Mouse (Mus musculus) heart, embryonic 16.5 days (tissue): ENCODE measurements around the gene Pik3ip1. TPM values are rescaled to one million over a fixed set of nuclear protein-coding genes. Genes with fewer than 3 reads are reported as not detected.

Experiments
- ATAC-seq: fragments of 200-750 bp; cut with Nextera tagmentation; replicated peaks from 2 replicates; pipeline ENCODE4 v1.8.0; 2017; ENCODE audit warnings: moderate number of reproducible peaks; ENCODE audit not compliant: insufficient read depth, low FRiP score; ENCODE audit errors: extremely low read depth
- H3K27ac ChIP-seq: fragments of 300-500 bp; sonication (generic); 2 replicates; pipeline ENCODE4 v1.5.1; 2014; ENCODE audit warnings: mild to moderate bottlenecking, low read length, control low read depth, moderate library complexity
- H3K27me3 ChIP-seq: fragments of 300-500 bp; sonication (generic); 2 replicates; pipeline ENCODE4 v1.6.1; 2014; ENCODE audit warnings: low read length, mixed read lengths; ENCODE audit not compliant: control insufficient read depth, insufficient read depth
- H3K36me3 ChIP-seq: fragments of 300-500 bp; sonication (generic); 2 replicates; pipeline ENCODE4 v1.6.1; 2014; ENCODE audit not compliant: control insufficient read depth, insufficient read depth
- H3K4me1 ChIP-seq: fragments of 300-500 bp; sonication (generic); 2 replicates; pipeline ENCODE4 v1.6.1; 2014; ENCODE audit warnings: low read length, mixed read lengths; ENCODE audit not compliant: control insufficient read depth, insufficient read depth
- H3K4me2 ChIP-seq: fragments of 300-500 bp; sonication (generic); 2 replicates; pipeline ENCODE4 v1.6.1; 2014; ENCODE audit warnings: low read depth, mild to moderate bottlenecking, control low read depth, low read length
- H3K4me3 ChIP-seq: fragments of 300-500 bp; sonication (generic); 2 replicates; pipeline ENCODE4 v1.5.1; 2014; ENCODE audit warnings: mild to moderate bottlenecking, control low read depth, low read length
- H3K9ac ChIP-seq: fragments of 300-500 bp; sonication (generic); 2 replicates; pipeline ENCODE4 v1.6.1; 2014; ENCODE audit warnings: low read length, control low read depth
- H3K9me3 ChIP-seq: fragments of 300-500 bp; sonication (generic); replicated peaks from 2 replicates; pipeline ENCODE4 v1.6.1; 2016; ENCODE audit warnings: low read length; ENCODE audit not compliant: control insufficient read depth
- WGBS: fragments of 180-500 bp; shearing (Covaris S2); extraction: QIAGEN DNeasy Blood & Tissue Kit; methylation state at CpG from one replicate; pipeline ENCODE4 v1.1.7; 2014; 5-methylcytosine and 5-hydroxymethylcytosine counted together
- polyA plus RNA-seq: library from polyadenylated mRNA; unstranded; fragments of >200 nt; fragmentation: Nextera tagmentation; extraction: Ambion mirVana; gene quantifications from 2 replicates; pipeline ENCODE4 v1.2.1, GENCODE M21; 2015

Gene Pik3ip1
- polyA plus RNA-seq: 40.9 and 41.1 TPM in 2 replicates

DNA sequence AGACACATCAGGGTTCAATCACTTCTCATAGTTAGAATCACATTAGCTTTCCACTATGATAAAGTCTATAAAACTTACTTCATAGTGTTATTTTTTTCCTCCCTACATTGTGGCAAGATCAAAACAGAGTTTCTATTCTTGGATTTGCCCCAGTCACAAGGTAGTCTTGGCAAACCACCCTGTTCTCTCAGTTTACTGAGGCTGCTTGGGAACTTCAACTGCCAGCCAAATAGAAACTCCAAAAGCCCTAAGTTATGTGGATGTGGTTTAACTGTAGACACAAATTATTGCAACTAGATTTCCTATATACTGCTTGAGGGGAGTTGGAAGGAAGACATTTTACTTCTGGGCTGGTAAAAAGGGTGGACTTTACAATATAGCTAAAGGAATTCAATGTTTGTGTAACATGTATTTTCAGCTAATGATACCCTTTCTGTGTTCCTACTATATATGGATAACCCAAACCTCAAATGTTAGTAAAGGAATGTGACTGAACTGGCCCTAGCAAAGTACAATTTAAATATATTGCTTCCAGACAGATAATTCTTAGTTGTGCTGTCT lies at the start of gene Pik3ip1:
Gene Pik3ip1, plus strand, starts transcription at position 511 of the 561 bp plus-strand sequence.
- H3K27ac ChIP-seq: peak within 1 kb of the TSS; percentile 91
- peak within 1 kb of the TSS; percentile 80 for H3K9ac ChIP-seq
- peak within 1 kb of the TSS; percentile 81 for H3K4me2 ChIP-seq
- ATAC-seq: no peak
- no peaks in the 10 kb centered on the region for H3K9me3 ChIP-seq
- H3K4me1 ChIP-seq: peaks cover 25% of the 10 kb centered on the region
- H3K4me3 ChIP-seq: peak within 1 kb of the TSS; percentile 69
- H3K36me3 ChIP-seq: peaks cover 10% of the 10 kb centered on the region; the same call in 1 of the 2 replicates
- no peaks in the 10 kb centered on the region for H3K27me3 ChIP-seq

DNA sequence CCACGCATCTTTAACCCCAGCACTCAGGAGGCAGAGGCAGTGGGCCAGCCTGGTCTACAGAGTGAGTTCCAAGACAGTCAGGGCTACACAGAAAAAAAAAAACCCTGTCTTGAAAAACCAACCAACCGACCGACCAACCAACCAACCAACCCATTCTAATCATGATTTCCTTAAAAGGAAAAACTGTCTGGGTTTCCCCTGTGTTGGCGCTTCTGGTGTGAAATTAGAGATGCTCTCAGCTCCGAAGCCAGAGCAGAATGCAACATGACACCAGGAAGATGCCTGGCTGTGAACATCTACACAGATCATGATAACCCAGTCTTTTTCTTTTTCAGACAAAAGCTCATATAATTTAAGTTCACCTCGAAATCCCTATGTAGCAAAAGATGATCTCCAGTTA lies 47.3 kb upstream of the Pik3ip1 start:
- H3K27ac ChIP-seq: no peak overlapping the region
- no peak overlapping the region for H3K9ac ChIP-seq
- no peak overlapping the region for H3K4me2 ChIP-seq
- H3K4me3 ChIP-seq: no peak overlapping the region
- no peaks in the 10 kb centered on the region for H3K36me3 ChIP-seq
- H3K4me1 ChIP-seq: no peaks in the 10 kb centered on the region
- ATAC-seq: no peak
- no peaks in the 10 kb centered on the region for H3K27me3 ChIP-seq
- peaks cover 15% of the 10 kb centered on the region for H3K9me3 ChIP-seq
- WGBS: 75% methylated on average over 6 of the region's 6 CpGs

DNA sequence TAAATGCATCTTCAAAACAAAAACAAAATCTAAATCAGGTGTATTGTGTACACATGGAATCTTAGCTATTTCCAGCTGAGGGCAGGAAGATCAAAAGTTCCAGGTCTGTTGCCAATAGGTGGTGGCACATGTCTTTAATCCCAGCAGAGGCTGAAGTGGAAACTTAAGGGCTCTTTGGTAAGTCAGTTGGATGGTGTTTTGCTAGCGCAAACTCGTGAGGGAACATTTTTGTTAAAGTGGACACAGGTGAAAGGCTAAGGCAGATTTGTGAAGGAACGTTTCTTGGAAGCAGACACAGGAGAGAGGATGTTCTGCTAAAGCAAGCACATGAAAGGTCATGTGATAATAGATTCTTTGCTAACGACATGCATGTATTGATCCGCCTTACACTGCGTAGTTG lies 46.6 kb upstream of the Pik3ip1 start:
- Histone ChIP-seq H3K4me3 (no peak overlapping the region), H3K27me3 (no peaks in the 10 kb centered on the region)
- 90% methylated on average over 6 of the region's 6 CpGs for WGBS

GRCm38 (mm10) chr11:3285940-3286339 lies 44.3 kb upstream of the Pik3ip1 start:
- no peak for ATAC-seq
- Histone ChIP-seq H3K27me3 (no peaks in the 10 kb centered on the region), H3K4me3 (no peak overlapping the region), H3K36me3 (no peaks in the 10 kb centered on the region), H3K4me2 (no peak overlapping the region), H3K27ac (no peak overlapping the region), H3K9ac (no peak overlapping the region), H3K9me3 (peaks cover 8% of the 10 kb centered on the region), H3K4me1 (peaks cover 5% of the 10 kb centered on the region)
- 81% methylated on average over 3 of the region's 3 CpGs for WGBS

More for the DNA sequence above, 46.6 kb upstream of the Pik3ip1 start:
- Histone ChIP-seq H3K4me1 (peaks cover 5% of the 10 kb centered on the region; the same call in 1 of the 2 replicates), H3K36me3 (no peaks in the 10 kb centered on the region), H3K9me3 (peaks cover 15% of the 10 kb centered on the region), H3K9ac (no peak overlapping the region), H3K27ac (no peak overlapping the region), H3K4me2 (no peak overlapping the region)
- ATAC-seq: no peak

DNA sequence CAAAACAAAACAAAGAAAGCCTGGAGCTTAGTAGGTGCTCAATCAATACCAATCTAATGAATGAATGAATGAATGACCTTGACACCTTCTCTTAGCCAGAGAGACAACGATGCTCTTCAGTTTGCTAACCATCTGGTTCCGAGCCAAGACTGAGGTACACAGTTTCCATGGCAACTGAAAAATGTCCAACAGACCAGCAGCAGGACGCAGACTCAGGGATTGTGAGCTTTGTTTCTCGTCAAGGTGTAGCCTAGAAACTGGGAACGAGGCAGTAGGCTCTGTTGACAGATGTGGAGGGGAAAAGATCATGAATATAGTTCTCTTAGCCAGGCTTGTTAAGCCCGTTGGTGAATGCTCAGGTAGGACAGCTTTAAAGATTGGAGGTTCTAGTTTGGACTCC lies 43.1 kb upstream of the Pik3ip1 start:
- WGBS: 60% methylated on average over 6 of the region's 6 CpGs
- ATAC-seq: no peak
- Histone ChIP-seq H3K9ac (no peak overlapping the region), H3K4me3 (no peak overlapping the region), H3K27ac (no peak overlapping the region), H3K36me3 (no peaks in the 10 kb centered on the region), H3K9me3 (no peaks in the 10 kb centered on the region; the same call in 1 of the 2 replicates), H3K27me3 (no peaks in the 10 kb centered on the region), H3K4me2 (no peak overlapping the region), H3K4me1 (peaks cover 8% of the 10 kb centered on the region)

DNA sequence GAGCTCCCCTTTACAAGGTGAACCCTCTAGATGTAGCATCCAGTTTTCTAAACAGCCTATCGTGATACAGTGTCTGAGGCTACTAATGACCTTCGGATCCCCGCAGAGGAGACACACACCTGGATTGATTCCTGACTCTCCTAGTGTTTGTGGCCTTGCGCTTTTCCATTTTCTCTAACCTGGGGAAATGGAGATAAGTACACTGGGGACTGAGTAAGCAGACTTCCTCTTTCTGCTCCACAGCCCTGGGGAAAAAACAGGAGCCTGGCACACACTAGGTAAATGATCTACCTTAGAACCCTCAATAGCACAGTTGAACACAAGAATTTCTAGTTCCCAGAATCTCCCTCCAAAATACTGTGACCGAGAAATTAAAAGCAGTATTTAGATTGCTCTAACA lies 42.3 kb upstream of the Pik3ip1 start:
- H3K9me3 ChIP-seq: no peaks in the 10 kb centered on the region; the same call in 1 of the 2 replicates
- peak overlapping the region; percentile 95 for H3K4me2 ChIP-seq
- no peaks in the 10 kb centered on the region for H3K27me3 ChIP-seq
- ATAC-seq: no peak
- no peak overlapping the region for H3K27ac ChIP-seq
- peaks cover 15% of the 10 kb centered on the region for H3K4me1 ChIP-seq
- H3K9ac ChIP-seq: peak overlapping the region; percentile 99; the same call in 1 of the 2 replicates
- peak overlapping the region; percentile 90 for H3K4me3 ChIP-seq
- H3K36me3 ChIP-seq: no peaks in the 10 kb centered on the region
- 63% methylated on average over 5 of the region's 5 CpGs for WGBS

- peak; percentile 8 for ATAC-seq
- peak within 1 kb of the TSS; percentile 99 for H3K9ac ChIP-seq
- H3K4me3 ChIP-seq: peak within 1 kb of the TSS; percentile 90
- peak within 1 kb of the TSS; percentile 100 for H3K27ac ChIP-seq
- peaks cover 23% of the 10 kb centered on the region for H3K4me1 ChIP-seq
- H3K4me2 ChIP-seq: peak within 1 kb of the TSS; percentile 95
- peaks cover 2% of the 10 kb centered on the region; the same call in 1 of the 2 replicates for H3K36me3 ChIP-seq
- under 1% methylated on average over 41 of the region's 41 CpGs for WGBS
- H3K9me3 ChIP-seq: no peaks in the 10 kb centered on the region
- H3K27me3 ChIP-seq: no peaks in the 10 kb centered on the region
These were observed 41.5 kb upstream of the Pik3ip1 start, which contains the start of gene Patz1 for GRCm38 (mm10) chr11:3288521-3289301. Patz1 (plus strand) TSS chr11:3288874.

GRCm38 (mm10) chr11:3289302-3289802 lies 40.8 kb upstream of the Pik3ip1 start:
- Histone ChIP-seq H3K4me2 (peak overlapping the region; percentile 95), H3K9ac (peak overlapping the region; percentile 99), H3K4me1 (peaks cover 29% of the 10 kb centered on the region), H3K27me3 (no peaks in the 10 kb centered on the region), H3K36me3 (peaks cover 8% of the 10 kb centered on the region), H3K27ac (peak overlapping the region; percentile 100), H3K9me3 (no peaks in the 10 kb centered on the region), H3K4me3 (peak overlapping the region; percentile 90)
- peak; percentile 81 for ATAC-seq
- 0% methylated on average over 37 of the region's 40 CpGs for WGBS
